Mouse (Mus musculus) gastrocnemius, adult 2 months (tissue): Measurements from ENCODE around the gene Rasgrp4. TPM values are rescaled to one million over a fixed set of nuclear protein-coding genes. Genes with fewer than 3 reads are reported as not detected.
"Not testable (repeated sequence)": the region's sequence is repeated elsewhere in the genome, so short reads cannot be mapped to it uniquely, and the experiment has no call there.

ENCODE experiments used
- DNase-seq: peaks from one replicate; pipeline ENCODE4 v3.0.0; 2022
- H3K27ac ChIP-seq: fragments of 200-600 bp; 2 replicates; pipeline ENCODE4 v1.8.1; 2022; ENCODE audit warnings: mild to moderate bottlenecking
- H3K4me3 ChIP-seq: fragments of 200-600 bp; 2 replicates; pipeline ENCODE4 v1.8.1; 2022; ENCODE audit warnings: mild to moderate bottlenecking, moderate library complexity
- CTCF ChIP-seq: fragments of 200-600 bp; IDR thresholded peaks from 2 replicates; pipeline ENCODE4 v1.8.1; 2022; ENCODE audit warnings: antibody characterized with exemption, mild to moderate bottlenecking, moderate library complexity
- intact Hi-C: fragments of 180-260 bp; cut with DNase I; formaldehyde crosslinking; loops from one replicate; pipeline ENCODE4 v1.15.1; 2025
- total RNA-seq, 2 experiments: library from RNA; stranded (reverse); gene quantifications; 2 replicates each; pipeline ENCODE4 v1.2.3; 2021

The Rasgrp4 gene
- total RNA-seq, 2 experiments from 2014 or later = 0.61 to 0.84 TPM

DNA sequence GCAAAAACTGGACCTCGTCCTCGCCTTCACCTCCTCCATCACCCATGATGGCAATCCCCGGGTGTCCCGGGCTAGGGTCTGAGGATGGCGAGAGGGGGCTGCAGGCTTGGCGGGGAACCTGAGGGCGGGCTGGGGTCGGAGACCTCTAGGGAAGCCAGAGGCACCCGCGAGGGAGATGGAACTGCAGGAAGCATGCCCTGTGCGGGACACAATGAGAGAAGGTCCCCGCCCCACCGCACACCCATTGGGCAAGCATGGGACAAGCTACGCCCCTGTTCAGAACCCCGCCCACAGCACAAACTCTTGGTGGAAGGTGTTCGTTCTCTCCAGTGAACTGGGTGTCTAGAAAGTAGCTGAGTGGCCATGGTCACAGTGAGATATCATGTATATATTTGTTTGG lies 9.7 kb upstream of the Rasgrp4 start, which contains the start of gene Ryr1:
TSS of gene Ryr1 (minus strand) at position 210 of the 400 bp plus-strand sequence.
- peak within 1 kb of the TSS; percentile 97 for H3K27ac ChIP-seq
- DNase-seq = peak; percentile 93
- peak within 1 kb of the TSS; percentile 87 for H3K4me3 ChIP-seq
- intact Hi-C loops = loop anchor here (2.0 kb wide), 1 partner anchor 54 kb away; no protein-coding TSS in a partner anchor
- no peak for TF ChIP-seq CTCF

- peak overlapping the region; percentile 87; the same call in 1 of the 2 replicates for H3K4me3 ChIP-seq
- intact Hi-C loops = no loop called here
- DNase-seq = peak; percentile 81
- peak; percentile 84 for TF ChIP-seq CTCF
- H3K27ac ChIP-seq = peak overlapping the region; percentile 97
Observed at GRCm38 (mm10) chr7:29126173-29126915, 8.3 kb upstream of the Rasgrp4 start.

GRCm38 (mm10) chr7:29128725-29129124 lies 5.9 kb upstream of the Rasgrp4 start:
- H3K4me3 ChIP-seq = no peak overlapping the region
- TF ChIP-seq CTCF = peak; percentile 64
- H3K27ac ChIP-seq = no peak overlapping the region
- intact Hi-C loops = no loop called here
- DNase-seq = no peak

DNA sequence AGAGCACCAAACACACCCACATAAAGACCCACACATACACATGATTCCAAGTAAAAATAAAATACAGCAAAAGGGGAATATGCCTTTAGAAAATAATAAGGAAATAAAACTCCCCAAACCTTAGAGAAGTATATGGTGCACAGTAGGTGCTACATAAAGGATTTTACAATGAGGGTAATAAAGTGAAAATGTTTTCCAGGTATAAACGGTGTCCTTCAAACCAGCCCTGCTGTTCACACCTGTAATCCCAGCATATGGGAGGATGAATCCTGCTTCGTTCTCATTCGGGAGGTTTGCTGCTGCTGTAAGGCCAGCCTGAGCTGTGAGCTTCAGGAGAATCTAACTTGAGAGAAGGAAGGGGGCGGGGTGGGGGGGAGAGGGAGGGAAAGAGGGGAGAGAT lies 421 bp upstream of the Rasgrp4 start:
- no peak for DNase-seq
- TF ChIP-seq CTCF = no peak
- intact Hi-C loops = no loop called here
- Histone ChIP-seq H3K27ac (no peak overlapping the region), H3K4me3 (no peak overlapping the region)

GRCm38 (mm10) chr7:29137429-29137828 lies 2.8 kb downstream of the Rasgrp4 start:
- Histone ChIP-seq H3K27ac (no peak overlapping the region), H3K4me3 (no peak overlapping the region)
- DNase-seq = no peak
- intact Hi-C loops = no loop called here
- no peak for TF ChIP-seq CTCF

- DNase-seq, H3K4me3 ChIP-seq, intact Hi-C loops, H3K27ac ChIP-seq: not testable (repeated sequence)
Observed at GRCm38 (mm10) chr7:29139237-29139636, 4.6 kb downstream of the Rasgrp4 start.

- H3K27ac ChIP-seq = no peak overlapping the region
- intact Hi-C loops = no loop called here
- no peak for TF ChIP-seq CTCF
- H3K4me3 ChIP-seq = no peak overlapping the region
- DNase-seq = no peak
Observed at GRCm38 (mm10) chr7:29141416-29141815, 6.8 kb downstream of the Rasgrp4 start.

GRCm38 (mm10) chr7:29144006-29144405 lies 9.4 kb downstream of the Rasgrp4 start:
- TF ChIP-seq CTCF = no peak
- intact Hi-C loops = no loop called here

DNA sequence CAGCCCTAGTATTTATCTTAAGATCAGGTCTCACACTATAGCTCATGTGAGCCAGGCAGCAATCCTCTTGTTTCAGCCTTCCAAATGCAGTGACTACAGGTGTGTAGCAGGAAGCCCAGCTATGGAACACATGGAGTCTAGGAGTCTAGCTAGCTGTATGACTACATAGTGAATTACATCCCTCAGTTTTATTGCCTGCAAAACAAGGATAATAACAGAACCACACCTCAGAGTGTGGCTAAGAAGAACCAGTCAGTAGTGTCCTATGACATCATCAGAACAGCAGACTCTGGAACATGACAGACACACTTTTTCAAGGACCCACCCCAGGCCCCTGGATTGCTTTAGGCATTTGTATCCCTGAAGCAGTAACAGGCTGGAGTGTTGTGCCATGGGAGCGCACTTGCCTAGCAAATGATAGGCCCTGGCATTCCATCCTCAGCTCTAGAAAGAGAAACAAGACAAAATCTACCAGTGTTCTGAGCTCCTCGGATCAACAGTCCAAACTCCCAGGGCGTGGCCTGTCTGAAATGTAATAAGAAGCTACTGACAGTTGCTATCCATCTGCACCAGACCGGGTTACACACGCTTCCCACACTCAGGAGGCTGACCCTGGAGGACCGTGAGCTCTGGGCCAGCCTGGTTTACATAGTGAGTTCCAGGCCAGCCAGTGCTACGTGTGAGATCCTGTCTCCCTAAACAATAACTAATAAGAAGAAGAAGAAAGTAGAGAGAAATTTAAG lies 12.1 kb downstream of the Rasgrp4 start:
- no peak for TF ChIP-seq CTCF
- DNase-seq = no peak
- Histone ChIP-seq H3K4me3 (no peak overlapping the region), H3K27ac (no peak overlapping the region)
- intact Hi-C loops = no loop called here

More at GRCm38 (mm10) chr7:29144006-29144405, 9.4 kb downstream of the Rasgrp4 start:
- DNase-seq = no peak
- Histone ChIP-seq H3K4me3 (no peak overlapping the region), H3K27ac (no peak overlapping the region)

DNA sequence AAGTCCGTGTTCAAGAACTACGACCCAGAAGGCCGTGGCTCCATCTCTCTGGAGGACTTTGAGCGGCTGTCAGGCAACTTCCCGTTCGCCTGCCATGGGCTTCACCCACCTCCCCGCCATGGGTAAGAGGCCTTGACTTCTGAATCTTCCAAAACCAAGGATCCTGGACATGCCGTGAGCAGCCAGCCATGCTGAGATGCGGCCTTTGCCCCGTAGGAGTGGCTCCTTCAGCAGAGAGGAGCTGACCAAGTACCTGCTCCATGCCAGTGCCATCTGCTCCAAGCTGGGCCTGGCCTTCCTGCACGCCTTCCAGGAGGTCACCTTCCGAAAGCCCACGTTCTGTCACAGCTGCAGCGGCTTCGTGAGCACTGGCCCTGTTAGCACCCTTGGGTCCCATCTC lies 14.1 kb downstream of the Rasgrp4 start:
- no peak overlapping the region for H3K4me3 ChIP-seq
- no peak overlapping the region for H3K27ac ChIP-seq
- no peak for DNase-seq
- TF ChIP-seq CTCF = no peak
- intact Hi-C loops = no loop called here

- Histone ChIP-seq H3K4me3 (no peak overlapping the region), H3K27ac (no peak overlapping the region)
- DNase-seq = no peak
- no peak for TF ChIP-seq CTCF
- intact Hi-C loops = no loop called here
Observed at GRCm38 (mm10) chr7:29151486-29151885, 16.8 kb downstream of the Rasgrp4 start.

DNA sequence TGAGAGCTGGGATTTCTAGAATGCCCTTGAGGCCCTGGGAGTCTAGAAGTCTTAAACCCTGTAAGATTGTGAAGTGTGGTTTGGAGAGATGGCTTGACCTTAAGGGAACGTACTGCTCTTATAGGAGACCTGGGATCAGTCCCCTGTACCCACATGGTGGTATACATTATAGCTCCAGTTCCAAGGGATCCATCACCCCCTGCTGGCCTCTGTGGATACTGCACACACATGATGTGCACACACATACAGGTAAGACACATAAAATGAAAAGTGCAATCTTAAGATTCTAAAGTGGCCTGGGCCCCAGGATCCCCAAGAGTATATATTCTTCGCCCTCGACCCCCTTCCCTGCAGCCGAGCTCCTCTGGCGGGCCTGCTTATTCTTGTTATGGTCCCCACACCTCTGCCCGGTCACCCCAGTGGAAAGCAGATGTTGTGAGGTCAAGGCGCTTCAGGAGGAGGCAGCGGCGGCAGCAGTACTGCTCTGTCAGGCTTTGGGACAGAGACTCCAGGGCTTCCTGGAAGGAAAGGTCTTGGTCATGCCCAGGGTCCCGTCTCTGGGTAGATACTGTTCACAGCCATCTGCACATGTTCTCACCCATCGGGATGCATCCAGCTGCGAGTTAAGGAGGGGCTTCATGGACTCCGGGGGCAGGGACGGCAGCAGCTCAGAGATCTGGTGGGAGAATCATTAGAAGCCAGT lies 19.5 kb downstream of the Rasgrp4 start:
- intact Hi-C loops = no loop called here
- TF ChIP-seq CTCF = peak; percentile 28; the same call in 1 of the 2 replicates
- no peak overlapping the region for H3K27ac ChIP-seq
- no peak overlapping the region for H3K4me3 ChIP-seq
- no peak for DNase-seq
